Mouse (Mus musculus) erythroid progenitor cell, adult 5-6 weeks (primary cell): ENCODE measurements around the gene Pik3cg. TPM values are rescaled to one million over a fixed set of nuclear protein-coding genes. Genes with fewer than 3 reads are reported as not detected.

Experiments used
- ATAC-seq: replicated peaks from 2 replicates; pipeline ENCODE4 v1.8.0; 2016; ENCODE audit warnings: moderate number of reproducible peaks, mild to moderate bottlenecking, moderate TSS enrichment, inconsistent platforms; ENCODE audit not compliant: poor library complexity, low FRiP score, severe bottlenecking
- total RNA-seq, 2 experiments: library from RNA; stranded (forward) in 1 of 2; stranded (reverse) in 1 of 2; fragments of 150-400 nt in 1 of 2; fragments of 186-747, 209-891 nt in 1 of 2; gene quantifications; 2 replicates each; pipeline versions ENCODE4 v1.2.3 to v1.2.4; 2015 to 2017; ENCODE audit warnings: low replicate concordance in 2 of 2

Pik3cg gene
- total RNA-seq (2015; ENCODE audit: low replicate concordance) = 22.6 and 34.6 TPM in 2 replicates
- 7.6 and 10.6 TPM in 2 replicates for total RNA-seq (2017; ENCODE audit: low replicate concordance)

DNA sequence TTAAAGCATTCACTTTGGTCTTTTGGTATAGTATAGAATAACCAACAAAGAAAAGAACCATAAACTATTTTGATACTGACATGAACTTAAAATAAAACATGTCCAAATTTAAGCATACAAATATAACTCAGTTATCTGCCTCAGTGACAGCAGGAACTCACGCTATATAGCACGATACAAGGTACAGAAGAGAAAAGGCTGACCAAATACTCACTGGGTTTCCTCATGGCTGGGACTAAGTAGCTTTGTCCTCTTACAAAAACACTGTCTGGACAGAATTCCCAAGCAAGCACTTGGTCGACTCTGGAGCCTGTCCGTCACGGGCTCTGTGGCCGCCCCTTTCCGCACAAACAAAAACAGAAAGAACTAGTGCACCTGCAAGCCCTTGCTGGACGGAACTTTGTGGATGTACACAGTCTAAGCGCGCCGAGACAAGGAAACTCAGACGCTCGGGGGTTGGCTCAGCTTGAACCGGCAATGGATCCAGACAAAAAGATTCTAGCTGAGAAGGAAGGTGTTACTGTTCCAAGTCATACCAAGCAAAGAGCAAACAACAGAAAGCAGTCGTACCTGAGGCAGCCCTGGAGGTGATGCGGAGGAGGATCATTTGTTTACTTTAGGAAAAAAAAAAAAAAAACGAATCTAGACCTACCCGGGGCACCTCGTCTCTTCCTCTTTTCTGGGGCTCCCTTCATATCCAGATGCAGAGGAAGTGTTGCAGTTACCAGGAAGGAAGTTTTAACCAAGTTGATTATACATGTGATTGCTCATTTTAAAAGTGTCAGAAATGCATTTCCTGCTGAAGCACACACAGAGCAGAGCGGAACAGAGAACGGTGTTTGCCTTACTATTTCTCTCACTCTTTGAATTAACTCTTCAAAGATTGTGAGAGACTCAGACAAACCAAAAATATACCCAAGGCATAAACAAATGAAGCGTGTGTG lies at the start of gene Pik3cg:
Gene Pik3cg (minus strand): TSS at position 712 of the 944 bp plus-strand sequence.
- ATAC-seq = peak; percentile 75

DNA sequence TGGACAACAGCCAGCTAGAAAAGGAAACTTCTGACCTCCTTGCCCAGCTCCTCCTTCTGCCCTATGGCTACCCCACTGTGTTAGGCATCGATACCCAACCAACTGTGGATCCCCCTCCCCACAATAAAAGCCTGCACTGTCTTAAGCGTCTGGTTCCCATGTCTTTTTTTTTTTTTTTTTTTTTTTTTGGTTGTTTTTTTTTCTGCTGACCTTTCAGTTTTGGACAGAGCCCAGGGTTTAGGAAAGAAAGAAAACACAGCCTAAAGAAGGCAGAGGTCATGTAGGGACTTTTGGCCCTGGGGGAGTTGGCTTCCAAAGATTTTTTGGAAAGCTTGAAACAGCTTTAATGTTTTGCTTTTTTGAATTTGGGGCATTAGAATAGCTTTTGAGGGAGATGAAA lies 40.0 kb upstream of the Pik3cg start:
- no peak for ATAC-seq

- peak; percentile 55; the same call in 1 of the 2 replicates for ATAC-seq
These were observed 37.2 kb upstream of the Pik3cg start for GRCm38 (mm10) chr12:32245566-32246233.

DNA sequence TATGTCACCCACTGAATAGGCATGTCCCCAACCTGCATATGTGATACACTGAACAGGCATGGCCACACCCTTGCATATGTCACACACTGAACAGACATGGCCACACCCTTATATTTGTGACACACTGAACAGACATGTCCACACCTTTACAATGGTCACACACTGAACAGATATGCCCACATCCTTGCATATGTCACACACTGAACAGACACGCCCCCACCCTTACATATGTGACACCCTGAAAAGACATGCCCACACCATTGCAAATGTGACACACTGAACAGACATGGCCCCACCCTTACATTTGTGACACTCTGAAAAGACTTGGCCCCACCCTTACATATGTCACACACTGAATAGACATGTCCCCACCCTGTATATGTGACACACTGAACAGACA lies 35.1 kb upstream of the Pik3cg start:
- no peak for ATAC-seq

DNA sequence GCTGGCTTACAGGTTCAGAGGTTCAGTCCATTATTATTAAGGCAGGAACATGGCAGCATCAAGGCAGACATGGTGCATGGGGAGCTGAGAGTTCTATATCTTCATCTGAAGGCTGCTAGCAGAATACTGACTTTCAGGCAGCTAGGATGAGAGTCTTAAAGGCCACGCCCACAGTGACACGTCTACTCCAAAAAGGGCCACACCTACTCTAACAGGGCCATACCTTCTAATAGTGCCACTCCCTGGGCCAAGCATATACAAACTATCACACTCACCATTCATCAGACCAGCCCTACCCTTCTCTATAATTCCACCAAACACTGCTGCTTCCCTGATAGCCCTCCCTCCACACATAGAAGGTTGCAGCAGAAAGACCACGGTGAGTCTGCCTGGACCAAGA lies 30.7 kb upstream of the Pik3cg start:
- ATAC-seq = peak; percentile 78

DNA sequence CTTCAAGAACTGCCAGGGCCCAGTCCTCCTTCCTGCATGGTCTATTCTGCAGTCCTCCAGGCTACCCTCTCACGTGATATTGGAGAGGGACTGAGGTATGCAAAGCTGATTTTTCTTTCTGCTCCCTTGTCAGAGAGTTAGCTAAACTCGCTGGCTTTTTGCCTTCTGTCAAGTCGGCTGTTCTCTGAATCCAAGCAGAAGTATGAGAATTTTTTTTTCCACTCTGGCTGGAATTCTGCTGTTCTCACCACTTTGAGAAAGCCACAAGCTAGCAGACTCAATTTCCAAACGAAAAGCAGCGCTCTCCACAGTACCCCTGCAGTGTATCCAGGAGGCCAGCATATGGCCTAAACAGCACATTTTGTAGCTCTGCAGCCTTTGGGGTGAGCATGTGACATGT lies 30.0 kb upstream of the Pik3cg start:
- ATAC-seq = no peak

DNA sequence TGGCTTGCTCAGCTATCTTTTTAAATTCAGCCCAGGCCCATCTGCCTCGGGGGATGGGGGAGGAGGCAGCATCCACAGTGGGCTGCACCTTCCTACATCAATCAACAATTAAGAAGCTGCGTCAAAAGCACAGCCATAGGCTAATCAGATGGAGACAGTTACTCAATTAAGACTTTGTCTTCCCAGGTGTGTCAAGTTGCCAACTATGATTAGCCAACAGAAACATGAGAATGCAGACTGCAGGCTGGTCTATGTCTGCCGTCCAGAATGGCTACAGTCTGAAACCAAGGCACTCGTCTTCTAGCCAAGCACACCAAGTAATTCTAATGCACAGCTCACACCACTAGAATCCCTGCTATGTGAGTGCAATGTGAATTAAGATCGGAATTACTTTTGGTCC lies 29.4 kb upstream of the Pik3cg start:
- no peak for ATAC-seq

DNA sequence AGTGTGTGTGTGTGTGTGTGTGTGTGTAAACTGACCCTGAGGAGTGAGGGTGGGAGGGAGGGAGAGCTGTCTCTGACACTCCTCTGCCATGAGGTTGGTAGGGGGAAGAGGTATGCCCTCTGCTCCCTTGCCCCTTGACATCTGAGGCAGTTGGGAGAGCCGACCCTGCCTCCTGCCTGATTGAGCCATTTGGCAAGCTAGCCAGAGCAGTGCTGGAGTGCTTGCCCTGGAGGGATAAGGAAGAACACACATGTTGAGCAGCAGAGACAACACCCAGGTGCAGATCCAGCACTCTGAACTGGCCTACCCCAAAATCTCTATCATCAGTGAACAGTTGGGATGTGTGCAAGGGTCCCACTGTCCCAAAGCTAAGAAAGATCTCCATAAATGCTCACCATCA lies 28.7 kb upstream of the Pik3cg start:
- ATAC-seq = no peak

DNA sequence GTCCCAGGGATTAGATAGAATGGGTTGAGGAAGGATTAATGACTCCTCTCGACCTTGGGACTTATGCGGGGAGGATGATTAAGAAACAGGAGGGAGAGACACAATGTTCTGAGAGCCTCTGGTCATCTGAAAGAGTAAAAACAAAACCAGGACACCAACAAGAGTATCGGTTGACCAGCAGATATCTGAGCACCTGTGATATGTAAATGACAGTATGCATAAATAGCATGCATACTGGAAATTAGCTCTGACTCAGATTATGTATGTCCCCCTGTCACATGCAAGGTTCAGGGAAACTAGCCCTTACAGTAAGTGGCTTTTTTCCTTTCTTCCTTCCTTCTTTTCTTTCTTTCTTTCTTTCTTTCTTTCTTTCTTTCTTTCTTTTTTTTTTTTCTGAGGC lies 28.0 kb upstream of the Pik3cg start:
- ATAC-seq = no peak

DNA sequence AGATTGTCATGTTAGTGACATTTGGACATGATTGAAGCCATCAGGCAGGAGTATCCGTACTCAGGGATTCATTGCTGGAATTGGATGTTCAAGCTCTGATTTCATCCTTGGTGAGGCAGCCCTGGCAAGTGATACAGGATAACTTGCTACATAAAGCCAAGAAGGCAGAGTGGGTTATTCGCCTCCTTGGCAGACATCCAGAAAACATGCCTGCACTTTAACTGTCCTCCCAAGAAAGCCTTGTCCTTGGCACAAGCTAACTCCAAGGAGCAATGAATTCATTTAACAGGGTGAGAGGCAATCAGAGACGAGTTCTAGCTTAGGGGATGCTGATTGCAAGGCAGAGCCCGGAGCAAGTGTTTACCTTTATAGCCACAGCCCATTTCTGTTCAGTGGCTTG lies 25.4 kb upstream of the Pik3cg start:
- ATAC-seq = no peak

GRCm38 (mm10) chr12:32231398-32231797 lies 22.9 kb upstream of the Pik3cg start:
- ATAC-seq = peak; percentile 93

- no peak for ATAC-seq
These were observed 15.2 kb upstream of the Pik3cg start for GRCm38 (mm10) chr12:32223629-32224028.

DNA sequence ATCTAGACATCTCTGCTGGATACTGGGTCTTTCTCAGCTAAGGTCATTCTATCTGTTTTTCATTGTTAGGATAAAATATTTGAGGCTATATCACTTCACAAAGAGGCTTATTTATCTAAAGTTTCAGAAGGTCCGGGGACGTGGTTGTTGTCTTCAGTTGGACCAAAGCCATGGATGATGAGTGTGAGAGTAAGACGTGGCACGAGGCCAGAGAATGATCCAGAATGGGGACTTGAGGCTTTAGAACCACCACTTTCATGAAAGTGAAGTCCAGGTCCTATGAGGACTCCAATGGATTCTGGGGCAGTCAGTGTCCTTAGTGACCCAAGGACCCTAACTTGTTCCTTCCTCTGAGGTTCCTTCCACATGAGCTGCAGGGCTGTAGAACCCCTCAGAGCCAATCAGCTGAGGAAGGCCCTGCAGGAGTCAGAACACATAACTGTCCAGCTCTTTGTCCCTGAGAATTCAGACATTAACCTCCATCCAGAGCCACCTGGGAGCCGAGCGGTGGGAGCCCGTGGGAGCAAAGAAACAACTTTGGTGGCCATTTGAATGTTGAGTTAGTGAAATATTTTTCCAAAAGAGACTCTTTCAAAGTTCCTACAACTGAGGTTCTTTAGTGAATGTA lies 14.4 kb upstream of the Pik3cg start:
- ATAC-seq = peak; percentile 60; the same call in 1 of the 2 replicates

DNA sequence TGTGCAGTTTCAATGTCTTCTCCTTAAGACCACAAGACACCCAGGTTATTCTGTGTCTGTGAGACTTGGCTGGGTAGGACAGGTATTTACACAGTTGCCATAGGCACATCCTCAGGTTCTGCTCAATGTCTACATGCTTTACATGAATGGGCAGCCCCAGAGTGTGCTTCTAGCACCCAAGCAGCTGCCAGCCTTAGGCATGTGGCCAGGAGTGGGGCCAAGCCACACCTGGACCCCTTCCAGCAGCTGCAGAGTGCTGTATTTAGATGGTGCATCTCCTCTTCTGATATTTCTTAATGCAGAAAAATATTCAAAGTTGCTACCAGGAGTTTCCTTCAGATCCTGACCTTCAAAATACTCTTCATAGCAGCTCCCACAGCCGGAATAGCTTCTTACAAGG lies 11.9 kb upstream of the Pik3cg start:
- no peak for ATAC-seq

- no peak for ATAC-seq
These were observed 6.7 kb upstream of the Pik3cg start for GRCm38 (mm10) chr12:32215143-32215542.

GRCm38 (mm10) chr12:32212702-32213101 lies 4.2 kb upstream of the Pik3cg start:
- no peak for ATAC-seq

DNA sequence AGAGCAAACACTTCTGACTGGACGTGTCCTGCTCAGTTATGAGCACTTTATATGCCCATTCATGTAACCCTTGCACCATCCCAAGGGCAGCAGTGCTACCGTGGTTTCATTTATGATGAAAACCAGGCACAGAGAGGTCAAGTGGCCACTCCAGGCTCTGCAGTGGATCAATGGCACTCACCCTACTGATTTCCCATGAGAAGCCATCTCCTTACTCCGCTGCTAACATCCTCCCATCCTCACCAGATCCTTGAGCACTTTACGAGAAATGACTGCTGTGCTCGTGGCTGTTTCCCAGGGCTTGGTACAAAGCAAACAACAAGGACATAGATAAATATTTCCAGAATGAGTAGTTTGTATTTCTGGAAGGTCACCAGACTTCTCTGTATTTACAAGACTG lies 3.7 kb upstream of the Pik3cg start:
- no peak for ATAC-seq

DNA sequence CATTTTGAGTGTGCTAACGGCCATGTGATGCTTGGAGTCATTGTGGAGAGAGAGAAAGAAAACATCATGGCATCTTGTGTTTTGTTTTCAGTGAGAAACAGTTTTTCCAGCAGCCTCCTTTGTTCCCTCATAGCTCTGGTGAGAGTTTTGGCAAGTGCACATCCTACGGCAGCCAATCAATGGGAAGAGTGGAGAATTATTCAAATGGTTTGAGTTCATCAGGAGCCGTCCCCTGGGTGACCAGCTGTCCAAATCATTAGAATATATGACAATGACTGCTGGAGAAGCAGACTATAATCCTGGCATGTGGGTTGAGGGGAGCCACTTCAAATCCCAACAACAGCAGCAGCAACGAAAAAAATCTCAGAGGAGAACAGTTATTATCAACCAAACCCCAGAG lies 2.8 kb upstream of the Pik3cg start:
- ATAC-seq = no peak

DNA sequence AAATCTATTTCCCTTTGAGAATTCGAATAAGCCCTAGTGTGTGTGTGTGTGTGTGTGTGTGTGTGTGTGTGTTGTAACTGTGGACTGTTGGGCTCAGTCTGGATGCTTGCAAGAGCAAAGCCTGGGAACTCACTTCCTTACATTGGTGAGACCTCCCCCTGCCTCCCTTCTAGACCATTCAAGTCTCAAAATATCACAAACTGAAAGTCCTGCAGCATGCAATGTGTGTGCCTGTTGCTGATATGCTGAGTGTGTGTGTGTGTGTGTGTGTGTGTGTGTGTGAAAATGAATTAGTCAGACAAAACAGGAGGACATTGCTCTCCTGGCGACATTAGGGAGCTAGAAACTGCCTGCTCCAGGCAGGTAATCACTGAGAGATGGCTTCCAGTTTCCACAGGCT lies 492 bp upstream of the Pik3cg start:
- peak; percentile 33 for ATAC-seq

- no peak for ATAC-seq
These were observed 1.3 kb downstream of the Pik3cg start for GRCm38 (mm10) chr12:32207141-32207540.

DNA sequence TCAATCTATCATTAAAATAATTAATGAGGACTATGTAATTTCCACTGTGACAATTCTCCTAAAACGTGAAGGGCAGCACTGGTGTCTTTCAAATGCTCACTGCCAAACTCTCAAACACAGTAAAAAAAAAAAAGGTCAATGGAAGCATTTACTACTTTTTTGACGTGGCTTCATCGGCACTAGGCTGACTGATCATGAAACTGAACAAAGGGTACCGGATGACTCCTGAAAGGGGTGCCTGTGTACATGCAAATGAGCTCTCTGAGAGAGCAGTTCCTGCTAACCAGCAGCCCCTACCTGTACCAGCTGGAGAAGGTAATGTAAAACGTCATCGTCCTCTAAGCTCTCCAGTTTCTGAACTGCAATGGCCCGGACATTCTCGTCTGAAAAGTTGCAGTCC lies 4.8 kb downstream of the Pik3cg start:
- no peak for ATAC-seq
